Comparison of ENCODE assay signal across 8 mouse cellular contexts in the genomic region with DNA sequence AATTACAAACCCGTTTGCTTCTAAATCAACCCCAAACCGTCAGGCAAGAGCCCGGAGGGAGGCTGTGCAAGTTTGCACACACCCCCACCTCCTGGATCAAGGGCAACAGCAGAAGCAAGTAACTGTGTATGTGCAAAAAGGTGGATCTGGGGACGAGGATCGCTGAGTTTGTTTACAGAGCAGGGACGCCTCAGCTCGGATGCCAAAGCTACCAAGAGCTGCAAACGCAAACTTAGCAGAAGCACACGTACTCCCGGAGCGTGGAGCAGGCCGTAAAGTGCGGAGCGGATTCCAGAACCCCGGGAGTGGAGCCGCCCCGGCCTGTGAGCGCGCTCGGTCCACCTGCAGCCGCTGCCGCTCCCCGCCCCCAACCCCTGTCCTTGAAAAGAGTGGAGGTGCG. TPM values are rescaled to one million over a fixed set of nuclear protein-coding genes. Genes with fewer than 3 reads are reported as not detected.
DNase-seq lines count a peak whose midpoint lies in the region; ATAC-seq and TF ChIP-seq lines count a peak whose summit lies in the region.

No protein-coding gene starts in this region.

- no peaks in the 10 kb centered on the region for H3K27me3 ChIP-seq in C2C12 (ENCODE audit: control insufficient read depth, insufficient read depth, insufficient read length)
- no peaks in the 10 kb centered on the region for H3K27me3 ChIP-seq in heart, embryonic 12.5 days (replicated peaks)
- H3K27me3 ChIP-seq in kidney, postnatal 0 days (ENCODE audit: insufficient read depth, low read length): no peaks in the 10 kb centered on the region
- no peaks in the 10 kb centered on the region for H3K27me3 ChIP-seq in liver, embryonic 11.5 days (replicated peaks; ENCODE audit: control insufficient read depth, insufficient read depth, low read length)
- H3K27me3 ChIP-seq in stomach, embryonic 15.5 days (replicated peaks): no peaks in the 10 kb centered on the region

- H3K36me3 ChIP-seq in C2C12 (ENCODE audit: control insufficient read depth, insufficient read depth): peaks cover 27% of the 10 kb centered on the region
- no peaks in the 10 kb centered on the region; the same call in 1 of the 2 replicates for H3K36me3 ChIP-seq in heart, embryonic 12.5 days
- no peaks in the 10 kb centered on the region for H3K36me3 ChIP-seq in kidney, postnatal 0 days (ENCODE audit: insufficient read depth, low read length)
- peaks cover 3% of the 10 kb centered on the region; the same call in 1 of the 2 replicates for H3K36me3 ChIP-seq in liver, embryonic 11.5 days (ENCODE audit: control insufficient read depth, insufficient read depth, low read length)
- H3K36me3 ChIP-seq in stomach, embryonic 15.5 days: no peaks in the 10 kb centered on the region

- peak; percentile 91 for DNase-seq in brain, embryonic 18.5 days (ENCODE audit: low read depth, low spot score)
- peak; percentile 97 for DNase-seq in kidney, postnatal 0 days (ENCODE audit: low spot score)
- DNase-seq in liver, embryonic 11.5 days (ENCODE audit: low spot score): peak; percentile 92
- peak; percentile 78 to 86 for DNase-seq in natural killer cell, adult 2 months (ENCODE audit: low spot score in 2 of 2)

- peak; percentile 76 for ATAC-seq in erythroid progenitor cell, adult 5-6 weeks (replicated peaks; ENCODE audit: low FRiP score, poor library complexity, severe bottlenecking)
- peak; percentile 82 for ATAC-seq in heart, embryonic 12.5 days (ENCODE audit: insufficient number of reproducible peaks, low FRiP score)
- peak; percentile 78 for ATAC-seq in kidney, postnatal 0 days (replicated peaks; ENCODE audit: low FRiP score, low read depth)
- peak; percentile 81 for ATAC-seq in liver, embryonic 11.5 days (replicated peaks; ENCODE audit: low FRiP score)
- peak; percentile 78 for ATAC-seq in stomach, embryonic 15.5 days (ENCODE audit: insufficient read depth, low FRiP score, low read depth)

- peak overlapping the region; percentile 92 for H3K4me3 ChIP-seq in C2C12 (ENCODE audit: insufficient read depth, poor library complexity, severe bottlenecking)
- peak overlapping the region; percentile 88 for H3K4me3 ChIP-seq in heart, embryonic 12.5 days
- H3K4me3 ChIP-seq in kidney, postnatal 0 days (replicated peaks; ENCODE audit: low read depth, low read length): peak overlapping the region; percentile 99
- H3K4me3 ChIP-seq in liver, embryonic 11.5 days (ENCODE audit: low read depth, low read length): peak overlapping the region; percentile 97
- H3K4me3 ChIP-seq in stomach, embryonic 15.5 days (replicated peaks): peak overlapping the region; percentile 74

- H3K27ac ChIP-seq in heart, embryonic 12.5 days (ENCODE audit: poor library complexity, severe bottlenecking): peak overlapping the region; percentile 100
- H3K27ac ChIP-seq in kidney, postnatal 0 days: peak overlapping the region; percentile 100
- peak overlapping the region; percentile 98 for H3K27ac ChIP-seq in liver, embryonic 11.5 days (ENCODE audit: low read depth, low read length)
- peak overlapping the region; percentile 97 for H3K27ac ChIP-seq in stomach, embryonic 15.5 days

- peak overlapping the region; percentile 84 for H3K4me2 ChIP-seq in heart, embryonic 12.5 days
- peak overlapping the region; percentile 77 for H3K4me2 ChIP-seq in kidney, postnatal 0 days (ENCODE audit: low read length)
- H3K4me2 ChIP-seq in liver, embryonic 11.5 days: peak overlapping the region; percentile 94
- H3K4me2 ChIP-seq in stomach, embryonic 15.5 days: peak overlapping the region; percentile 77

- WGBS in heart, embryonic 12.5 days: under 1% methylated on average over 24 of the region's 24 CpGs
- under 1% methylated on average over 24 of the region's 24 CpGs for WGBS in kidney, postnatal 0 days
- under 1% methylated on average over 24 of the region's 24 CpGs for WGBS in liver, embryonic 11.5 days
- WGBS in stomach, embryonic 15.5 days: under 1% methylated on average over 24 of the region's 24 CpGs

- TF ChIP-seq CTCF in C2C12 (IDR thresholded peaks at IDR 0.05; ENCODE audit: control insufficient read depth, insufficient read depth, insufficient read length): no peak
- TF ChIP-seq CTCF in kidney, postnatal 0 days (IDR thresholded peaks at IDR 0.05; ENCODE audit: low read depth): peak; percentile 58

- peaks cover 34% of the 10 kb centered on the region for H3K4me1 ChIP-seq in heart, embryonic 12.5 days (replicated peaks)
- H3K4me1 ChIP-seq in kidney, postnatal 0 days (replicated peaks; ENCODE audit: insufficient read depth, low read length): no peaks in the 10 kb centered on the region
- H3K4me1 ChIP-seq in liver, embryonic 11.5 days (replicated peaks; ENCODE audit: control insufficient read depth, insufficient read depth, low read length): peaks cover 33% of the 10 kb centered on the region
- H3K4me1 ChIP-seq in stomach, embryonic 15.5 days: peaks cover 5% of the 10 kb centered on the region; the same call in 1 of the 2 replicates

- peaks cover 37% of the 10 kb centered on the region for H3K79me2 ChIP-seq in C2C12 (ENCODE audit: control insufficient read depth, insufficient read depth)

- H3ac ChIP-seq in C2C12 (ENCODE audit: control insufficient read depth, insufficient read length, low read depth): peak overlapping the region; percentile 20

- no peaks in the 10 kb centered on the region for H3K9me3 ChIP-seq in heart, embryonic 12.5 days (replicated peaks)
- no peaks in the 10 kb centered on the region for H3K9me3 ChIP-seq in kidney, postnatal 0 days (replicated peaks; ENCODE audit: low read length)
- no peaks in the 10 kb centered on the region for H3K9me3 ChIP-seq in liver, embryonic 11.5 days (ENCODE audit: control insufficient read depth, low read length)
- H3K9me3 ChIP-seq in stomach, embryonic 15.5 days: no peaks in the 10 kb centered on the region

- peaks cover 32% of the 10 kb centered on the region for H3K79me3 ChIP-seq in C2C12 (ENCODE audit: low read depth)

- H3K9ac ChIP-seq in heart, embryonic 12.5 days: peak overlapping the region; percentile 80
- H3K9ac ChIP-seq in kidney, postnatal 0 days (ENCODE audit: low read depth, low read length): peak overlapping the region; percentile 96
- H3K9ac ChIP-seq in liver, embryonic 11.5 days (ENCODE audit: low read depth, low read length): peak overlapping the region; percentile 97
- peak overlapping the region; percentile 39 for H3K9ac ChIP-seq in stomach, embryonic 15.5 days

TF ChIP-seq in C2C12, 6 proteins besides CTCF, POLR2A, EP300 and RAD21:
- TF ChIP-seq MAX (IDR thresholded peaks at IDR 0.05) (peak; percentile 89), FOSL1 (IDR thresholded peaks at IDR 0.05; ENCODE audit: insufficient read depth, low read length, poor library complexity, severe bottlenecking) (no peak)

RNA-seq across cellular contexts. Expression of gene Cited2, which starts 0.9 kb away (rescaled TPM):
- 136 TPM for polyA plus RNA-seq in C2C12 (2012; fragmentation: generic; extraction: Trizol)
- total RNA-seq in erythroid progenitor cell, adult 5-6 weeks (2015; ENCODE audit: low replicate concordance): 32.4 and 38.6 TPM in 2 replicates
- total RNA-seq in erythroid progenitor cell, adult 5-6 weeks (2017; ENCODE audit: low replicate concordance): 9.8 and 40.0 TPM in 2 replicates
- 48.5 and 49.6 TPM in 2 replicates for polyA plus RNA-seq in heart, embryonic 12.5 days (2016; fragmentation: Nextera tagmentation; extraction: Ambion mirVana)
- 86.1 and 94.8 TPM in 2 replicates for polyA plus RNA-seq in kidney, postnatal 0 days (2015; fragmentation: Nextera tagmentation; extraction: Ambion mirVana)
- 50.7 and 50.8 TPM in 2 replicates for polyA plus RNA-seq in liver, embryonic 11.5 days (2014; fragmentation: Nextera tagmentation; extraction: Ambion mirVana)
- 35.6 and 36.7 TPM in 2 replicates for polyA plus RNA-seq in stomach, embryonic 15.5 days (2015; fragmentation: Nextera tagmentation; extraction: Ambion mirVana)

Comparison
In these comparisons a context has a peak if more than half of its experiments do, and no peak if none do; other contexts are left out.
1. Peak in every context shown above with its lines: DNase-seq, ATAC-seq, H3K4me3 ChIP-seq and H3K27ac ChIP-seq.
2. H3K9ac ChIP-seq: peak in every context shown above with its lines; median percentile 97 in liver, embryonic 11.5 days; 96 in kidney, postnatal 0 days; 80 in heart, embryonic 12.5 days; 39 in stomach, embryonic 15.5 days.